Mouse (Mus musculus) CH12.LX (cell line): ENCODE results near the gene Itpr1.

Experiments
- CTCF ChIP-seq, 2 experiments: IDR thresholded peaks in 1 of 2; conservative IDR thresholded peaks in 1 of 2; 2 replicates each; pipeline ENCODE4 v1.5.1; 2011 to 2012; ENCODE audit warnings: low read depth in 2 of 2, low read length in 2 of 2, improper control_type of control experiment in 1 of 2, inconsistent platforms in 1 of 2, mild to moderate bottlenecking in 1 of 2, moderate library complexity in 1 of 2
- E2F4 ChIP-seq: IDR thresholded peaks from 2 replicates; pipeline ENCODE4 v1.6.1; 2011; ENCODE audit warnings: low read depth, low read length, improper control_type of control experiment; ENCODE audit not compliant: insufficient replicate concordance
- GABPA ChIP-seq: IDR thresholded peaks from 2 replicates; pipeline ENCODE4 v1.6.1; 2012; ENCODE audit warnings: low read depth, low read length, improper control_type of control experiment, inconsistent platforms; ENCODE audit not compliant: insufficient replicate concordance
- NRF1 ChIP-seq: IDR thresholded peaks from 2 replicates; pipeline ENCODE4 v1.6.1; 2014; ENCODE audit warnings: low read depth, mild to moderate bottlenecking, inconsistent platforms, low read length, improper control_type of control experiment, moderate library complexity
- POLR2A ChIP-seq: IDR thresholded peaks from 2 replicates; pipeline ENCODE4 v1.6.1; 2011; ENCODE audit warnings: low read depth, mild to moderate bottlenecking, improper control_type of control experiment, low read length
- SMC3 ChIP-seq: IDR thresholded peaks from 2 replicates; pipeline ENCODE4 v1.6.1; 2011; ENCODE audit warnings: low read depth, low read length, improper control_type of control experiment

- TF ChIP-seq CTCF (conservative IDR thresholded peaks at IDR 0.05 in 1 of 2, IDR thresholded peaks at IDR 0.05 in 1 of 2; ENCODE audit: low read depth in 2 of 2, low read length in 2 of 2), result no peak
- TF ChIP-seq POLR2A, result no peak
- no peak for TF ChIP-seq E2F4
- TF ChIP-seq GABPA, result no peak
- TF ChIP-seq SMC3, result no peak
- no peak for TF ChIP-seq NRF1
These were observed 122.4 kb downstream of the Itpr1 start for GRCm38 (mm10) chr6:108335202-108335823.
